Mouse (Mus musculus): Measurements from ENCODE around the gene Naglu.

DNA sequence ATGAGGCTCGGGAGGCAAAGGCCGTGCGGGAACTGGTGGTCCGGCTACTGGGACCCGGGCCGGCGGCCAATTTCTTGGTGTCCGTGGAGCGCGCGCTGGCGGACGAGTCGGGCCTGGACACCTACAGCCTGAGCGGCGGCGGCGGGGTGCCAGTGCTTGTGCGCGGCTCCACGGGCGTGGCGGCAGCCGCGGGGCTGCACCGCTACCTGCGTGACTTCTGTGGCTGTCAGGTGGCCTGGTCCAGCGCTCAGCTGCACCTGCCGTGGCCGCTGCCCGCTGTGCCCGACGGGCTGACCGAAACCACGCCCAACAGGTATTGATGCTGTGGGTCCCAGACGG lies 346 bp downstream of the Naglu start:
- TF ChIP-seq CTCF (IDR thresholded peaks at IDR 0.05; ENCODE audit: low read depth), result no peak
- TF ChIP-seq EP300 (IDR thresholded peaks at IDR 0.05; ENCODE audit: low read depth), result no peak
